Mouse (Mus musculus): ENCODE results near the gene Trim63. TPM values are rescaled to one million over a fixed set of nuclear protein-coding genes. Genes with fewer than 3 reads are reported as not detected.

The Trim63 gene
- total RNA-seq, 4 experiments from 2014 or later, result 164 to 261 (median 195) TPM

- no peak for DNase-seq (ENCODE audit: low spot score)
These were observed 27.4 kb downstream of the Trim63 start for GRCm38 (mm10) chr4:134342213-134342779.

DNA sequence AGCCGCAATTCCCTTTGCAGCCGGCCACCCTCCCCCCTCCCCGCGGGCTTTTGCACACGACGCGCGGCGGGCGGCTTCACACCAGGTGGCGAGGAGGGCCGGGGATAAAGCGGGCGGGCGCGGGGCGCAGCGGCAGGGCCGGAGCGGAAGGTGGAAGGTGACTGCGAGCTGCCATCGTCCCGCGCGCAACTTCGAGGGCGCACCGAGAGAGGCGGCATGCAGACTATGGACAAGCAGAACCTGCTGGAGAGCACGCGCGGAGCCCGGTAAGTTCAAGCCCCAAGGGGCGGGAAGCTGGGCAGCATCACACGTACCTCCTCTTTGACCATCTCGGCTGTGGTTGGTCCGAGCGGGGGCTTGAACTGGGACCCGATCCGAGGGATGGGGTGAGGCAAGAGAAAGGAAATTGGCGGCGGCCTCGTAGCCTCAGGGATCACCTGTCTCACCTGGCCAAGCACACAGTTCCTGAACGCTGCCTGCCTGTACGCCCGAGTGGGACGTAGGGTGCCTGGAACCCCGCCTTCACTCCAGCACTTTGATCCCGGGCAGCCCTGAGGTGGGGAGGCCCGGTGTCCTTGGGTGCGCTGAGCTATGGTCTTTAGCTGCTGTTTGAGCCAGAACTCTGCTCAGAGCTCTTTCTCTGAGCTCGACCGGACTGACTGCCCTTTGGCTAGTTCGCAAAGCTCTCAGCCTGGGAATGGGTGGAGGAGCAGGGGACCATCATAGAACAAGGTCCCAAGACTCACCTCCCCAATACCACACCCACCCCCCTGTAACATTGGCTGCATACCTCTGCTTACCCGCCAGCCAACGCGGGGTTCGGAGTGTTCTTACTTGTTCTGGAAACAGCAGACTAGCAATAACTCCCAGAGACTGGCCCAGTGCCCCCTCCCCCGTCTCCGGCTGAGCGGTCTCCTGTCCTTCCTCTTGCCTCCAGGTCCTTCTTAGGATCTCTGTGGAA is 28.4 kb downstream of the Trim63 start, which contains the start of gene Slc30a2:
Gene Slc30a2, plus strand, starts transcription at position 111 of the 961 bp plus-strand sequence.
- DNase-seq (ENCODE audit: low spot score), result no peak

DNA sequence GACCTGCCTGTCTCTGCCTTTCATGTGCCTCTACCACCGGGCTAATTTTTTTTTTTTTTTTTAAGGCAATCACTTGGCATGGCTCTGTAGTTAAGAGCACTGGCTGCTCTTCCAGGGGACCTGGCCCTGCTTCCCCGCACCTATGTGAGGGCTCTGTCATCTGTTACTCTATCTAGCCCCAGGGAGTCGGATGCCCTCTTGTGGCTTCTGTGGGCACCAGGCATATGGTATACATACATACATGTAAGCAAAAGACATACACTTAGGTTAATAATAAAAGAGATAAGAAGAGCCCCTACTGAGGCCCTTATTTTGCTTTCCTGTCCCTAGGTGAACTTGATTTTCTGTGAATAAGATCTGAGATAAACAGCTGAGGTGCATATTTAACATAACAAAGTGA is 29.7 kb downstream of the Trim63 start:
- DNase-seq (ENCODE audit: low spot score), result no peak

DNA sequence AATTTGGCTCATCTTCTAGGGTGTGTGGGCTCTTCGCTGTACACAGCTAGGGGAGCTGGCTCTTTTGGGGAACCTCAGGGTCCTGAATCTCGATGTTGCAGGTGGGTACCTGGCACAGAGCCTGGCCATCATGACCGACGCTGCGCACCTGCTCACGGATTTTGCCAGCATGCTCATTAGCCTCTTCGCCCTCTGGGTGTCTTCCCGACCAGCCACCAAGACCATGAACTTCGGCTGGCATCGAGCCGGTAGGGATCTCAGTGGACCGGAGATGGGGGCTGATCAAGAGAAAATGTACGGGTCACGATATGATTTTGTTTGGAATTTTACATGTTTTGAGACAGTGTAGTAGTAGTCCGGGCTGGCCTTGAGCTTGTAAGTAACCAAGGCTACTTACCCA is 30.9 kb downstream of the Trim63 start:
- no peak for DNase-seq (ENCODE audit: low spot score)

GRCm38 (mm10) chr4:134348078-134348477 is 33.2 kb downstream of the Trim63 start:
- no peak for DNase-seq (ENCODE audit: low spot score)

GRCm38 (mm10) chr4:134348545-134348944 is 33.6 kb downstream of the Trim63 start:
- DNase-seq (ENCODE audit: low spot score), result no peak

DNA sequence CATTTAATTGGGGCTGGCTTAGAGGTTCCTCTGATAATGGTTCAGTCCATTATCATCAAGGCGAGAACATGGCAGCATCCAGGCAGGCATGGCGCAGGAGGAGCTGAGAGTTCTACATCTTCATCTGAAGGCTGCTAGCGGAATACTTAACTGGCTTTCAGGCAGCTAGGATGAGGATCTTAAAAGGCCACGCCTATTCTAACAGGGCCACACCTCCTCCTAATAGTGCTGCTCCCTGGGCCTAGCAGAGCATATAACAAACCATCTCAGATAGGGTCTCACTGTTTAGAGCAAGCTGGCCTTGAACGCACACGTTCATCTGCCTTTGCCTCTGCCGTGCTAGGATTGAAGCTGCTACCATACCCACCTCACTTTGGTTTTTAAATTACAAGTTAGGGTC is 34.9 kb downstream of the Trim63 start:
- no peak for DNase-seq (ENCODE audit: low spot score)

DNA sequence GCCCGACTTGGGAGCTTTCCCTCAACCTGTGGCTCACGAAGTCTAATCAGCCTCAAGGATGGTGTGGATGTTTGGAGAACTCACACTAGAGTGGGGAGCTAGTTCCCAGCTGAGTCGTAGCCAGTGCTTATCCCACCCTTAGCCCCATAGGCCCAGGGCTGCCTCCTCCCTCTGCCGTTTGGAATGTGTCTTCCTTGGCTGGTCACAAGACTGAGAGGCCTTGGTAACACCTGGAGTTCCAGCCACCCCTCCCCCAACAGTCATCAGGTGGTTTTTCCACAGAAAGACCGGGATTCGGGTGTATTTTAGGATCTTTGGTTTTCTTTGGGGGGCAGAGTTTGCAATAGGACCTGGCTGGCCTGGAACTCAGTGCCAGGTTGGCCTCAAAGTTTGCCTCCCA is 35.7 kb downstream of the Trim63 start:
- no peak for DNase-seq (ENCODE audit: low spot score)

GRCm38 (mm10) chr4:134351329-134352260 is 36.7 kb downstream of the Trim63 start:
- DNase-seq (ENCODE audit: low spot score), result no peak

GRCm38 (mm10) chr4:134352261-134352707 is 37.4 kb downstream of the Trim63 start:
- DNase-seq (ENCODE audit: low spot score), result no peak

DNA sequence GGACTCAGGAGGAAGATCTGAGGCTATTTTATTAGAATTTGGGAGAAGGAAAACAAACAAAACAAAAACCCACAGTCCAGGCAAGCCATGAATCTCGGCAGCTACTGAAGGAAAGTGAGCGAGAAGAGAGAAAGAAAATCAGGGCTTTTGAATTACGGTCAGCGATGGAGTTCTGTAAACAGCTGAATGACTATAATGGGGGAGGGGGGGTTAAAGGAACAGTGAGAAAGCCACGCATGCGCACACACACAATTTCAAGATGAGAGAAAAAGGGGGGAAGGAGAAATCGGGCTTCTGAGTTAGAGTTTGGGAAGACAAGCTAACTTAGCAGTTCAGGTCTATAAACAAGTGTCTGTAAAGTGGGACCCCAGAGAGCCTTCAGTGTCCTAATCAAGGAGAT is 38.0 kb downstream of the Trim63 start:
- DNase-seq (ENCODE audit: low spot score), result no peak

- no peak for DNase-seq (ENCODE audit: low spot score)
These were observed 38.8 kb downstream of the Trim63 start for GRCm38 (mm10) chr4:134353527-134354409.

DNA sequence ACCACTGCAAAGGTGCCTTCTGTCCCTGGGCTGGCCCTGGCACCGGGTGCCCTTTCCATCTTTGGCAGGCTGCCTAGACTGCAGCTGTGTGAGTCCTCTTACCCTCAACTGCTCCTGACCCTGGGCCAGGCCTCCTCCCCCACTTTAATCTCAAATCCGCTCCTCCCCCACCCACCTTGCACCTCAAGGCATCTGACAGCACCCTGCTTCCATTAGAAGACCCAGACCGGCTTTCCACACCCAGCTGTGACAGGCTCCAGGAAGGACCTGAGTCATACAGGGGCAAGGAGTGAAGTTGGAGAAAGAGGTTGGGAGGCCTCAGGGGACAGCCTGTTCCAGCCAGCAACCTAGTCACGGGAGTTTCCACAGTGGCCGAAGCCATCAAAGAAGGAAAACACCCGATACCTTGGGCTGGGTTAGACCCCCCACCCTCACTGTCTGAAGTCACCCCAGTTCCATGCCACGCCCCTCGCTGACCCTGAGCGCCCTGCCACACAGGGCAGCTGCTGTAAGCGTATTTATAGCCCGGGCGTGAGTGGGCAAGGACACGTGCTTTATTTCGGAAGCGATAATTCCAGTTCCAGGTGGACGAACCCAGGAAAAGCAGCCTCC is 41.0 kb downstream of the Trim63 start:
- peak; percentile 71 for DNase-seq (ENCODE audit: low spot score)

- DNase-seq (ENCODE audit: low spot score), result peak; percentile 67
These were observed 41.9 kb downstream of the Trim63 start for GRCm38 (mm10) chr4:134356591-134357460.

GRCm38 (mm10) chr4:134357461-134357771 is 42.5 kb downstream of the Trim63 start:
- DNase-seq (ENCODE audit: low spot score), result no peak

- no peak for DNase-seq (ENCODE audit: low spot score)
These were observed 44.7 kb downstream of the Trim63 start for GRCm38 (mm10) chr4:134359649-134360048.

DNA sequence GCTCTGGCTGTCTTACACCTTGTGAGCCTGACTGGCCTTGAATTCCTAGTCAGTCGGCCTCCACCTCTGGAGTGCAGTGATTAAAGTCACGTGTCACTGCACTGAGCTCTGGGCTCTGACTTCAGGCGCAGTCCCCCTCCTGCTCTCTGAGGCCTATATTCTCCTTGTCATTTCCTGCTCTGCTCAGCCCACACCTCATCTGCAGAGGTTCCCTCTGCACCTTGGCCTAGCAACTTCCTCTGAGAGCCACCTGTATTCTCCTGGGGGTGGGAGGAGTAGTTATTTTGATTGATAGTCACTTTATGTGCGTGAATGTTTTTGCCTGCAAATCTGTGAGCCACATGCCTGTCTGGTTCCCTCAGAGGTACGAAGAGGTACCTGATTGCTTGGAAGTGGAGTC is 46.3 kb downstream of the Trim63 start:
- DNase-seq (ENCODE audit: low spot score), result no peak

DNA sequence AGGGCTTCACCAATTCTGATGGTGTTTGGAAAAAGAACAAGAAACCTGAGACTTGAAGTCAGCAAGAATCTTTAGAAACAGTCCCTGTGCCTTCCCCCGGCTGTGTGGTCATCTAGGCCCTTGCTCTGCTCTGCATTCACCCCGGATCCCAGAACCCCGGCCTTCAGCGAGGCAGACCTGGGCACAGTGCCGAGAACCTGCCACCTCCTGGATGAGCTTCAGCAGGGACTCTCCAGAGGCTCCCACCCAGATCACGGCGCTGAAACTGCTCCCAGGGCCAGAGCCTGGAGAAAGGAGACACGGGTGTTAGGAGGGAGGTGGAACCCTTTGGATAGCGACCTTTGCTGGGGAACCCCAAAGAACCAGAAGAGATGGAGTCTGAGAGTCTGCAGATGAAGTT is 47.2 kb downstream of the Trim63 start:
- DNase-seq (ENCODE audit: low spot score), result no peak

GRCm38 (mm10) chr4:134362586-134362985 is 47.7 kb downstream of the Trim63 start:
- no peak for DNase-seq (ENCODE audit: low spot score)

Measured in heart, adult 8-10 months (tissue).